Mouse (Mus musculus) myocyte (in vitro differentiated cells): ENCODE measurements around the gene Epc2.

Source experiments
- CEBPB ChIP-seq: IDR thresholded peaks from 2 replicates; pipeline ENCODE4 v1.6.1; 2011; ENCODE audit warnings: mild to moderate bottlenecking, moderate library complexity; ENCODE audit not compliant: poor library complexity, insufficient read depth, severe bottlenecking
- E2F4 ChIP-seq: IDR thresholded peaks from one replicate; pipeline ENCODE4 v1.6.1; 2011; ENCODE audit warnings: mild to moderate bottlenecking, control low read depth, moderate library complexity; ENCODE audit not compliant: insufficient read depth
- MAX ChIP-seq: IDR thresholded peaks from one replicate; pipeline ENCODE4 v1.6.1; 2011; ENCODE audit warnings: low read depth, mild to moderate bottlenecking, control low read depth
- MYOG ChIP-seq, 3 experiments: IDR thresholded peaks; one replicate each; pipeline ENCODE4 v1.6.1; 2011; ENCODE audit warnings: control low read depth in 2 of 3, low read depth in 2 of 3, mild to moderate bottlenecking in 2 of 3; ENCODE audit not compliant: insufficient read length in 2 of 3, control insufficient read depth in 1 of 3, insufficient read depth in 1 of 3
- POLR2A ChIP-seq: IDR thresholded peaks from one replicate; pipeline ENCODE4 v1.6.1; 2011; ENCODE audit warnings: low read depth, mild to moderate bottlenecking, control low read depth, moderate library complexity; ENCODE audit not compliant: insufficient read length
- POLR2AphosphoS2 ChIP-seq: IDR thresholded peaks from one replicate; pipeline ENCODE4 v1.6.1; 2011; ENCODE audit warnings: low read depth, control low read depth; ENCODE audit not compliant: insufficient read length
- SRF ChIP-seq: IDR thresholded peaks from one replicate; pipeline ENCODE4 v1.6.1; 2011; ENCODE audit warnings: low read depth; ENCODE audit not compliant: control insufficient read depth, insufficient read length
- TCF12 ChIP-seq: IDR thresholded peaks from one replicate; pipeline ENCODE4 v1.6.1; 2011; ENCODE audit warnings: mild to moderate bottlenecking, control low read depth; ENCODE audit not compliant: poor library complexity, insufficient read depth, severe bottlenecking
- TCF3 ChIP-seq: IDR thresholded peaks from one replicate; pipeline ENCODE4 v1.6.1; 2011; ENCODE audit warnings: low read depth, control low read depth; ENCODE audit not compliant: insufficient read length
- USF1 ChIP-seq: IDR thresholded peaks from one replicate; pipeline ENCODE4 v1.6.1; 2011; ENCODE audit warnings: low read depth, mild to moderate bottlenecking, control low read depth, moderate library complexity

DNA sequence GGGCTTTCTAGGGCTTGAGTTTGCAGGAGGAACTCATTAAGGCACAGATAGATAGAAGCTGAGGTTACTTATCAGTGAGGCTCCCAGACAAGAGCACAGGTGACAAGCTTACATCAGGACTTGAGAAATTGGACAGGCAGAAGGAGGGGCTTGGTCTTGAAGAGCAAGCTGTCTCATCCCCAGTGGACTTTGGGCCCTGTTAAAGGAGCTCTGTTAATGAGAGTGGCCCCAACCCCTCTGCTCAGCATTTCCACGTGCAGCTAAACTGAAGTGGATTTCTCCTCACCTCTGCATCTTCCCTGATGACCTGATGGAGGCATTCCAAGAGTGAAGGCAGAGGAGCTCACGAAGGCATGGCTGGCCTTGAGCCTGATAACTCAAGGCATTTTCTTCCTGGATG lies 27.4 kb upstream of the Epc2 start:
- TF ChIP-seq POLR2A (no peak), POLR2AphosphoS2 (no peak), CEBPB (no peak), TCF12 (no peak), SRF (no peak), USF1 (no peak), MAX (no peak), E2F4 (no peak), TCF3 (no peak), MYOG (IDR thresholded peaks at IDR 0.05; ENCODE audit: control insufficient read depth in 1 of 3, insufficient read depth in 1 of 3, insufficient read length in 2 of 3, low read depth in 2 of 3) (no peak)
